Mouse (Mus musculus) limb, embryonic 15.5 days (tissue): ENCODE measurements around the gene Ssr4. TPM values are rescaled to one million over a fixed set of nuclear protein-coding genes. Genes with fewer than 3 reads are reported as not detected.
"Not testable (repeated sequence)": the region's sequence is repeated elsewhere in the genome, so short reads cannot be mapped to it uniquely, and the experiment has no call there.

ENCODE experiments used
- ATAC-seq: fragments of 200-750 bp; cut with Nextera tagmentation; 2 replicates; pipeline ENCODE4 v1.8.0; 2017; ENCODE audit warnings: low read depth, moderate TSS enrichment; ENCODE audit not compliant: insufficient number of reproducible peaks, low FRiP score, low TSS enrichment
- H3K27ac ChIP-seq: fragments of 300-500 bp; sonication (generic); 2 replicates; pipeline ENCODE4 v1.5.1; 2015; ENCODE audit warnings: moderate library complexity, mild to moderate bottlenecking, inconsistent platforms
- H3K27me3 ChIP-seq: fragments of 300-500 bp; sonication (generic); 2 replicates; pipeline ENCODE4 v1.6.1; 2015; ENCODE audit warnings: inconsistent platforms
- H3K36me3 ChIP-seq: fragments of 300-500 bp; sonication (generic); 2 replicates; pipeline ENCODE4 v1.6.1; 2015; ENCODE audit warnings: inconsistent platforms
- H3K4me1 ChIP-seq: fragments of 300-500 bp; sonication (generic); 2 replicates; pipeline ENCODE4 v1.6.1; 2015; ENCODE audit warnings: inconsistent platforms
- H3K4me2 ChIP-seq: fragments of 300-500 bp; sonication (generic); 2 replicates; pipeline ENCODE4 v1.6.1; 2015; ENCODE audit warnings: mild to moderate bottlenecking, inconsistent platforms
- H3K4me3 ChIP-seq: fragments of 300-500 bp; sonication (generic); 2 replicates; pipeline ENCODE4 v1.5.1; 2015; ENCODE audit warnings: mild to moderate bottlenecking, inconsistent platforms
- H3K9ac ChIP-seq: fragments of 300-500 bp; sonication (generic); 2 replicates; pipeline ENCODE4 v1.6.1; 2015; ENCODE audit warnings: inconsistent platforms
- H3K9me3 ChIP-seq: fragments of 300-500 bp; sonication (generic); 2 replicates; pipeline ENCODE4 v1.6.1; 2016; ENCODE audit warnings: inconsistent platforms
- WGBS: fragments of 180-500 bp; shearing (Covaris S2); methylation state at CpG from one replicate; pipeline ENCODE4 v1.1.7; 2015; 5-methylcytosine and 5-hydroxymethylcytosine counted together
- polyA plus RNA-seq: library from polyadenylated mRNA; unstranded; fragments of >200 nt; fragmentation: Nextera tagmentation; extraction: Ambion mirVana; gene quantifications from 2 replicates; pipeline ENCODE4 v1.2.1, GENCODE M21; 2015

Ssr4 gene
- polyA plus RNA-seq = 223 and 229 TPM in 2 replicates

- H3K27me3 ChIP-seq = peaks cover 3% of the 10 kb centered on the region; the same call in 1 of the 2 replicates
- peaks cover 7% of the 10 kb centered on the region; the same call in 1 of the 2 replicates for H3K4me1 ChIP-seq
- 23% methylated on average over 52 of the region's 52 CpGs for WGBS
Observed at GRCm38 (mm10) chrX:73786364-73787224, at the start of gene Ssr4, which contains the start of gene Idh3g. TSS of gene Ssr4 (plus strand) at chrX:73787028. TSS of gene Idh3g (minus strand) at chrX:73786897.

GRCm38 (mm10) chrX:73738155-73738554 lies 48.7 kb upstream of the Ssr4 start:
- no peak overlapping the region for H3K4me3 ChIP-seq
- WGBS = 61% methylated on average over 1 of the region's 1 CpGs

More at GRCm38 (mm10) chrX:73786364-73787224, at the start of gene Ssr4, which contains the start of gene Idh3g:
- ATAC-seq = peak; percentile 95
- Histone ChIP-seq H3K4me3 (peak within 1 kb of the TSS; percentile 64), H3K9me3 (no peaks in the 10 kb centered on the region), H3K27ac (peak within 1 kb of the TSS; percentile 94), H3K4me2 (peak within 1 kb of the TSS; percentile 48), H3K36me3 (peaks cover 22% of the 10 kb centered on the region), H3K9ac (peak within 1 kb of the TSS; percentile 47)

GRCm38 (mm10) chrX:73739151-73739550 lies 47.7 kb upstream of the Ssr4 start:
- no peaks in the 10 kb centered on the region for H3K27me3 ChIP-seq
- no peak overlapping the region for H3K9ac ChIP-seq
- no peak overlapping the region for H3K4me2 ChIP-seq
- H3K27ac ChIP-seq = no peak overlapping the region
- no peaks in the 10 kb centered on the region; the same call in 1 of the 2 replicates for H3K36me3 ChIP-seq
- ATAC-seq = no peak
- H3K9me3 ChIP-seq = no peaks in the 10 kb centered on the region
- 55% methylated on average over 5 of the region's 5 CpGs for WGBS
- H3K4me1 ChIP-seq = no peaks in the 10 kb centered on the region
- no peak overlapping the region for H3K4me3 ChIP-seq

More at GRCm38 (mm10) chrX:73738155-73738554, 48.7 kb upstream of the Ssr4 start:
- no peak overlapping the region for H3K9ac ChIP-seq
- no peak overlapping the region for H3K4me2 ChIP-seq
- no peak for ATAC-seq
- H3K4me1 ChIP-seq = no peaks in the 10 kb centered on the region
- no peaks in the 10 kb centered on the region; the same call in 1 of the 2 replicates for H3K36me3 ChIP-seq
- no peaks in the 10 kb centered on the region for H3K27me3 ChIP-seq
- no peaks in the 10 kb centered on the region for H3K9me3 ChIP-seq
- no peak overlapping the region for H3K27ac ChIP-seq

- H3K9ac ChIP-seq, H3K27me3 ChIP-seq, H3K4me2 ChIP-seq, H3K36me3 ChIP-seq, H3K4me1 ChIP-seq, H3K27ac ChIP-seq, H3K4me3 ChIP-seq, ATAC-seq, H3K9me3 ChIP-seq: not testable (repeated sequence)
- 90% methylated on average over 7 of the region's 7 CpGs for WGBS
Observed at GRCm38 (mm10) chrX:73739841-73740240, 47.0 kb upstream of the Ssr4 start.

- Histone ChIP-seq H3K4me2 (no peak overlapping the region), H3K36me3 (no peaks in the 10 kb centered on the region), H3K4me1 (no peaks in the 10 kb centered on the region), H3K9me3 (no peaks in the 10 kb centered on the region), H3K9ac (no peak overlapping the region), H3K4me3 (no peak overlapping the region), H3K27me3 (no peaks in the 10 kb centered on the region), H3K27ac (no peak overlapping the region)
- 72% methylated on average over 1 of the region's 1 CpGs for WGBS
- ATAC-seq = no peak
Observed at GRCm38 (mm10) chrX:73744774-73745481, 41.9 kb upstream of the Ssr4 start.

- no peak overlapping the region for H3K4me3 ChIP-seq
- H3K27me3 ChIP-seq = no peaks in the 10 kb centered on the region
- 86% methylated on average over 1 of the region's 1 CpGs for WGBS
- H3K4me2 ChIP-seq = no peak overlapping the region
- H3K27ac ChIP-seq = no peak overlapping the region
- H3K9me3 ChIP-seq = no peaks in the 10 kb centered on the region
- no peaks in the 10 kb centered on the region for H3K36me3 ChIP-seq
- no peaks in the 10 kb centered on the region for H3K4me1 ChIP-seq
- H3K9ac ChIP-seq = no peak overlapping the region
- no peak for ATAC-seq
Observed at GRCm38 (mm10) chrX:73748977-73749376, 37.9 kb upstream of the Ssr4 start.

GRCm38 (mm10) chrX:73756334-73757140 lies 30.3 kb upstream of the Ssr4 start, which contains the start of gene Plxnb3:
TSS of gene Plxnb3 (plus strand) at chrX:73757090.
- H3K27ac ChIP-seq = no peak within 1 kb of the TSS
- no peak within 1 kb of the TSS for H3K4me2 ChIP-seq
- no peak within 1 kb of the TSS for H3K9ac ChIP-seq
- ATAC-seq = no peak
- 77% methylated on average over 5 of the region's 5 CpGs for WGBS
- no peaks in the 10 kb centered on the region for H3K36me3 ChIP-seq
- H3K9me3 ChIP-seq = no peaks in the 10 kb centered on the region
- no peaks in the 10 kb centered on the region for H3K4me1 ChIP-seq
- no peak within 1 kb of the TSS for H3K4me3 ChIP-seq
- H3K27me3 ChIP-seq = peaks cover 8% of the 10 kb centered on the region; the same call in 1 of the 2 replicates

GRCm38 (mm10) chrX:73758611-73759290 lies 28.1 kb upstream of the Ssr4 start:
- WGBS = 83% methylated on average over 13 of the region's 13 CpGs
- Histone ChIP-seq H3K36me3 (no peaks in the 10 kb centered on the region), H3K4me1 (no peaks in the 10 kb centered on the region), H3K27ac (no peak overlapping the region), H3K9me3 (no peaks in the 10 kb centered on the region), H3K4me2 (no peak overlapping the region), H3K27me3 (peaks cover 8% of the 10 kb centered on the region; the same call in 1 of the 2 replicates), H3K4me3 (no peak overlapping the region), H3K9ac (no peak overlapping the region)
- no peak for ATAC-seq

- Histone ChIP-seq H3K4me3 (no peak overlapping the region), H3K27ac (no peak overlapping the region), H3K4me2 (no peak overlapping the region), H3K9ac (no peak overlapping the region), H3K9me3 (no peaks in the 10 kb centered on the region), H3K27me3 (no peaks in the 10 kb centered on the region), H3K36me3 (no peaks in the 10 kb centered on the region), H3K4me1 (no peaks in the 10 kb centered on the region)
- no peak for ATAC-seq
- WGBS = 41% methylated on average over 1 of the region's 1 CpGs
Observed at GRCm38 (mm10) chrX:73765311-73765710, 21.5 kb upstream of the Ssr4 start.

GRCm38 (mm10) chrX:73767267-73767666 lies 19.6 kb upstream of the Ssr4 start:
- Histone ChIP-seq H3K27ac (no peak overlapping the region), H3K4me3 (no peak overlapping the region), H3K4me2 (no peak overlapping the region), H3K9me3 (no peaks in the 10 kb centered on the region), H3K9ac (no peak overlapping the region), H3K36me3 (no peaks in the 10 kb centered on the region), H3K27me3 (0 out of 2 replicates have a peak, but pooled peaks cover 3% of the 10 kb centered on the region), H3K4me1 (no peaks in the 10 kb centered on the region)
- 58% methylated on average over 9 of the region's 9 CpGs for WGBS
- ATAC-seq = no peak
